Mouse (Mus musculus): ENCODE results near the gene Ap1m2. TPM values are rescaled to one million over a fixed set of nuclear protein-coding genes. Genes with fewer than 3 reads are reported as not detected.
"Not testable (repeated sequence)": the region's sequence is repeated elsewhere in the genome, so short reads cannot be mapped to it uniquely, and the experiment has no call there.

Ap1m2 gene
- polyA plus RNA-seq, 1 experiment, result not detected

DNA sequence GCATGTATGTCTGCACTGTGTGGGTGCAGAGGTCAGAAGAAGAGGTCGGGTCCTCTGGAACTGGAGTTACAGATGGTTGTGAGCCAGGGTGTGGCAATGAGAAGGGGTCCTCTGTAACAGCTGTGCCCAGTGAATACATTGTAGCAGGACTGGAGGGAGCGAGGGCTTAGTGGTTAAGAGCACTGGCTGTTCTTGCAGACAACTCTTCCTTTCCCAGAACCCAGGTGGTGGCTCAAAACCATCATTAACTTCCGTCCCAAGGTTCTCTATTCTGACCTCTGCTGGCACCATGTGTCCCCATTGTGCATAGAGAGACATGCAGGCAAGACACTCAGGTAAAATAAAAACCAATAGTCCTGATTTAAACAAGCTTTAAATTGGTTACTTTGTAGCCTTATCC lies 15.4 kb upstream of the Ap1m2 start:
- TF ChIP-seq CTCF (IDR thresholded peaks at IDR 0.05; ENCODE audit: control insufficient read depth, insufficient read depth, insufficient read length), result no peak
- TF ChIP-seq FOSL1 (IDR thresholded peaks at IDR 0.05; ENCODE audit: insufficient read depth, low read length, poor library complexity, severe bottlenecking), result no peak
- no peak for TF ChIP-seq CEBPB (IDR thresholded peaks at IDR 0.05; ENCODE audit: low read depth)
- TF ChIP-seq MAX (IDR thresholded peaks at IDR 0.05), result no peak
- TF ChIP-seq USF1 (IDR thresholded peaks at IDR 0.05; ENCODE audit: low read depth), result no peak
- no peak for TF ChIP-seq MYOG (IDR thresholded peaks at IDR 0.05; ENCODE audit: control insufficient read depth, extremely low read depth, insufficient read length)
- H3ac ChIP-seq (ENCODE audit: control insufficient read depth, insufficient read length, low read depth), result no peak overlapping the region
- no peaks in the 10 kb centered on the region for H3K36me3 ChIP-seq (ENCODE audit: control insufficient read depth, insufficient read depth)
- no peaks in the 10 kb centered on the region for H3K27me3 ChIP-seq (ENCODE audit: control insufficient read depth, insufficient read depth, insufficient read length)
- H3K4me3 ChIP-seq (ENCODE audit: insufficient read depth, poor library complexity, severe bottlenecking), result no peak overlapping the region
- peaks cover 92% of the 10 kb centered on the region for H3K79me2 ChIP-seq (ENCODE audit: control insufficient read depth, insufficient read depth)
- H3K79me3 ChIP-seq (ENCODE audit: low read depth), result peaks cover 55% of the 10 kb centered on the region

DNA sequence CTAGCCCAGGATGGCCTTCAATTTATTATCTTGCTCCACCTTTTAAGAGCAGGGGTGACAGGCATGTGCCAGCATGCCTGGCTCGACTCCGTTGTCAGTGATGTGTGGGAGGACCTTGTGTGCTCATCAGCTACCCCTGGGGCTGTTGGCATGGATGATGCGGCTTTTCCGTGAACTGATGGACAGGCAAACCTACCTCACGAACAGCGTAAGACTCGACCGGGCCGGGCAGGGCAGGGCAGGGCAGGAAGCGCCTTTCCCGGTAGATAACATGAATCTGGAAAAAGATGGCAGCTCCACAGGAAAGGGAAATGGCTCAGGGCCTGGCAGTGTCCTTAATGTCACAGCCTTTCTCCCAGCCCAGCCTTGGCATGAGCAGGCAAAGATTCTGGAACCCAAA lies 12.1 kb upstream of the Ap1m2 start:
- Histone ChIP-seq H3K36me3 (ENCODE audit: control insufficient read depth, insufficient read depth) (no peaks in the 10 kb centered on the region), H3K4me3 (ENCODE audit: insufficient read depth, poor library complexity, severe bottlenecking) (no peak overlapping the region), H3K79me2 (ENCODE audit: control insufficient read depth, insufficient read depth) (peaks cover 85% of the 10 kb centered on the region), H3K27me3 (ENCODE audit: control insufficient read depth, insufficient read depth, insufficient read length) (no peaks in the 10 kb centered on the region), H3K79me3 (ENCODE audit: low read depth) (peaks cover 58% of the 10 kb centered on the region), H3ac (ENCODE audit: control insufficient read depth, insufficient read length, low read depth) (no peak overlapping the region)
- no peak for TF ChIP-seq FOSL1 (IDR thresholded peaks at IDR 0.05; ENCODE audit: insufficient read depth, low read length, poor library complexity, severe bottlenecking)
- TF ChIP-seq USF1 (IDR thresholded peaks at IDR 0.05; ENCODE audit: low read depth), result no peak
- TF ChIP-seq CEBPB (IDR thresholded peaks at IDR 0.05; ENCODE audit: low read depth), result no peak
- no peak for TF ChIP-seq CTCF (IDR thresholded peaks at IDR 0.05; ENCODE audit: control insufficient read depth, insufficient read depth, insufficient read length)
- no peak for TF ChIP-seq MYOD1 (IDR thresholded peaks at IDR 0.05; ENCODE audit: control insufficient read depth, insufficient read length, low read depth)

DNA sequence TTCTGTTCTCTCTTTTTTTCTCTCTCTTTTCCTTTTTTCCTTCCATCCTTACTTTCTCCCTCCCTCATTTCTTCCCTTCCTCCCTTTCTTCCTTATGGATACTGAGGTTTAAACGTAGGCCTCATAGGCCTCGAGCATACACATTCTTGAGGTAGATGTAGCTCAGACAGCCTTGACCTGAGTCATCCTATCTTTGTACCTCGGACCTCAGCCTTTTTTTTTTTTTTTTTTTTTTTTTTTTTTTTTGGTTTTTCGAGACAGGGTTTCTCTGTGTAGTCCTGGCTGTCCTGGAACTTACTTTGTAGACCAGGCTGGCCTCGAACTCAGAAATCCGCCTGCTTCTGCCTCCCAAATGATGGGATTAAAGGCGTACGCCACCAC lies 10.8 kb upstream of the Ap1m2 start:
- H3K79me3 ChIP-seq (ENCODE audit: low read depth), result peaks cover 52% of the 10 kb centered on the region
- not testable (repeated sequence) for H3K4me3 ChIP-seq (ENCODE audit: insufficient read depth, poor library complexity, severe bottlenecking); H3ac ChIP-seq (ENCODE audit: control insufficient read depth, insufficient read length, low read depth); H3K27me3 ChIP-seq (ENCODE audit: control insufficient read depth, insufficient read depth, insufficient read length); H3K36me3 ChIP-seq (ENCODE audit: control insufficient read depth, insufficient read depth)
- peaks cover 72% of the 10 kb centered on the region for H3K79me2 ChIP-seq (ENCODE audit: control insufficient read depth, insufficient read depth)

DNA sequence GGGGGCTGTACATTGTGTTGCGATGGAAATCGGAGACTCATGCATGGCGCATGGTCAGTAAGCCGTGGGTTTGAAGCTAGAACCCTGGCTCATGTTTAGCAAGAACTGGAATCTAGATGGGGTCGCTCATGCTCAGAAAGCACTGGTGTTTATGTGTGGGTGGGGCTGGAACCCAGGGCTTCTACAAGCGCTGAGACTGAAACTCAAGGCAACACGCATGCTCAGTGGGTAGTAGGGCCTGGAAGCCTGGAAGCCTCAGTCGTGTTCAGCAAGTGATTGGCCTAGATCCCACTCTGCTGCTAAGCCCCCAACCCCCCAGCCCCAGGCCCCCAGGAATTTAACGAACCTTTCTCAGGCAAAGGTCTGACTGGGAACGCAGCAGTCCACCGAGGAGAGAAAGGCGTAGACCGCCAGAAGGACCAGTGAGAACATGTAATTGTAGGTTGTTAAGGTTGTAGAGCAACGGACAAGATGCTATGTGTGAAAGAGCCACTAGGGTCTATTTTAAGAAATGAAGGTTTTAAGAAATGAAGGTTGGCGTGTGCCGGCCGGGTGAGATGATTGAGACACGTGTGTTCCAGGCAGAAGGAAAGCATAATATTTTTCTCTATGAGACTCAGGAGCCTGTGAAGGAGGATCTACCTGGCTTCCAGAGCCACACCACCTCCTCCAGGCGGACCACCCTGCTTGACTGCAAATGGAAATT lies 10.2 kb upstream of the Ap1m2 start:
- H3ac ChIP-seq (ENCODE audit: control insufficient read depth, insufficient read length, low read depth), result no peak overlapping the region
- H3K79me3 ChIP-seq (ENCODE audit: low read depth), result peaks cover 48% of the 10 kb centered on the region
- no peak overlapping the region for H3K4me3 ChIP-seq (ENCODE audit: insufficient read depth, poor library complexity, severe bottlenecking)
- H3K27me3 ChIP-seq (ENCODE audit: control insufficient read depth, insufficient read depth, insufficient read length), result no peaks in the 10 kb centered on the region
- no peaks in the 10 kb centered on the region for H3K36me3 ChIP-seq (ENCODE audit: control insufficient read depth, insufficient read depth)
- no peak for TF ChIP-seq CEBPB (IDR thresholded peaks at IDR 0.05; ENCODE audit: low read depth)
- TF ChIP-seq MYOG (IDR thresholded peaks at IDR 0.05; ENCODE audit: control insufficient read depth, extremely low read depth, insufficient read length), result no peak
- TF ChIP-seq MYOD1 (IDR thresholded peaks at IDR 0.05; ENCODE audit: control insufficient read depth, insufficient read length, low read depth), result no peak
- TF ChIP-seq MAX (IDR thresholded peaks at IDR 0.05), result no peak
- no peak for TF ChIP-seq FOSL1 (IDR thresholded peaks at IDR 0.05; ENCODE audit: insufficient read depth, low read length, poor library complexity, severe bottlenecking)
- TF ChIP-seq USF1 (IDR thresholded peaks at IDR 0.05; ENCODE audit: low read depth), result no peak
- H3K79me2 ChIP-seq (ENCODE audit: control insufficient read depth, insufficient read depth), result peaks cover 66% of the 10 kb centered on the region

DNA sequence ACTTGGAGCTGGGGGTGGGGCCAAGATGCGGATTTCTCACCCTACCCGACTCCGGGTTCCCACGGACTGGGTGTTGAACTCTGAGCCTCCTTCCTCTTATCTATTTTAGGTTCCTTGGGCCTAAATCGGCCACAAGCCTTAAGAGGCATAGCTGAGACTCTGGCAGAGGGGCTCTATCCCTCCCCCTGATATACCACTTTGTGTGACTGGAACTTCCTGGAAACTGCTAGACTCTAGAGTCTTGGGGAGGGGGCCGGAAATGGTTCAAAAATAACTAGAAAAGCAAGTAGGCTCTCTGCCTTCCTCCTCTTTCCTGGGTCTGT lies 9.3 kb upstream of the Ap1m2 start:
- Histone ChIP-seq H3K4me3 (ENCODE audit: insufficient read depth, poor library complexity, severe bottlenecking) (peak overlapping the region; percentile 55), H3K79me2 (ENCODE audit: control insufficient read depth, insufficient read depth) (peaks cover 57% of the 10 kb centered on the region), H3K27me3 (ENCODE audit: control insufficient read depth, insufficient read depth, insufficient read length) (no peaks in the 10 kb centered on the region), H3ac (ENCODE audit: control insufficient read depth, insufficient read length, low read depth) (peak overlapping the region; percentile 70), H3K79me3 (ENCODE audit: low read depth) (peaks cover 47% of the 10 kb centered on the region), H3K36me3 (ENCODE audit: control insufficient read depth, insufficient read depth) (no peaks in the 10 kb centered on the region)
- TF ChIP-seq MYOD1 (IDR thresholded peaks at IDR 0.05; ENCODE audit: control insufficient read depth, insufficient read length, low read depth) (no peak), MYOG (IDR thresholded peaks at IDR 0.05; ENCODE audit: control insufficient read depth, extremely low read depth, insufficient read length) (no peak), CEBPB (IDR thresholded peaks at IDR 0.05; ENCODE audit: low read depth) (no peak), FOSL1 (IDR thresholded peaks at IDR 0.05; ENCODE audit: insufficient read depth, low read length, poor library complexity, severe bottlenecking) (no peak), USF1 (IDR thresholded peaks at IDR 0.05; ENCODE audit: low read depth) (no peak), CTCF (IDR thresholded peaks at IDR 0.05; ENCODE audit: control insufficient read depth, insufficient read depth, insufficient read length) (no peak)

DNA sequence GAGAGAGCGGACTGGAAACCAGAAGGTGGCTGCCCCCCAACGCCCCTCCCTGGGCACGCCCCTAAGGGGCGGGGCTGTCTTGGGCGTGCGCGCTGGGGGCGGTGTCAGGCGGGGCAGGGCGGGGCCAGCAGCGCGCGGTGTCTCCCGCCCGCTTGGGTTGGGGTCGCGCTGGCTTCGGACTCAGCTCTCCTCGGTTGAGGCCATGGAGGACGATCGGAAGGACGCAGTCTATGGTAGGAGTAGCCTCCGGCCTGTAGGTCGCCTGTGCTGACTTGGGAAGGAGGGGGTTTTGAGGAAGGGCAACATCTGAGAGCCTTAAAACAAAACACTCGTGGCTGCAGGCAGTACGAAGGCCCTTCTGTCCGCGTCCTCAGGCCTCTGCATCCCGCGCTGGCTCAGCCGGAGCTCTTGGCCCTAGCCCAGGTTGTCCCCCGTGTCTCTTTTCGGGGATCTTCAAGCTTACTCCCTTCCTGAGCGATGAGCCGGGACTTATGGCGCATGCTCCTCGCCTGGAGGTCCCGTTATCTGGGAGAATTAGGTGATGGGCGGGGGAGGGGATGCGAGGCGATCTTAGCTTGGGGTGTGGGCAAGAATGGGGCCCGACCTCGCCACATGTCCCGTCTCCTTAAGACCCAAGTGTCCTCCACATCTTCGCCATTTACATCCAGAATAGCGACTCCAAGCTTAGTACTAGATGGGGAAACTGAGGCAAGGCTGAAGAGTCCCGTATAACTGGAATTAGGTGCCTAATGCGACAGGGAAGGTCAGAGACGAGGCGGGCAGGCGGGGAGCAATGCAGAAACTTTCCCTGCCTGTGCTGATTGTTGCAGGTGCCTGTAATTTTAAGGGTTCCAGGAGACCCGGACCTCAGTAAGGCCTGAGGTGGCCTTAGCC lies 8.7 kb upstream of the Ap1m2 start, which contains the start of gene Slc44a2:
Gene Slc44a2, plus strand, starts transcription at position 80 of the 894 bp plus-strand sequence.
- peaks cover 51% of the 10 kb centered on the region for H3K79me2 ChIP-seq (ENCODE audit: control insufficient read depth, insufficient read depth)
- H3ac ChIP-seq (ENCODE audit: control insufficient read depth, insufficient read length, low read depth), result peak within 1 kb of the TSS; percentile 70
- H3K79me3 ChIP-seq (ENCODE audit: low read depth), result peaks cover 43% of the 10 kb centered on the region
- TF ChIP-seq CEBPB (IDR thresholded peaks at IDR 0.05; ENCODE audit: low read depth) (no peak), MYOD1 (IDR thresholded peaks at IDR 0.05; ENCODE audit: control insufficient read depth, insufficient read length, low read depth) (no peak), USF1 (IDR thresholded peaks at IDR 0.05; ENCODE audit: low read depth) (no peak), MAX (IDR thresholded peaks at IDR 0.05) (no peak), CTCF (IDR thresholded peaks at IDR 0.05; ENCODE audit: control insufficient read depth, insufficient read depth, insufficient read length) (no peak), FOSL1 (IDR thresholded peaks at IDR 0.05; ENCODE audit: insufficient read depth, low read length, poor library complexity, severe bottlenecking) (no peak), MYOG (IDR thresholded peaks at IDR 0.05; ENCODE audit: control insufficient read depth, extremely low read depth, insufficient read length) (no peak)
- H3K4me3 ChIP-seq (ENCODE audit: insufficient read depth, poor library complexity, severe bottlenecking), result peak within 1 kb of the TSS; percentile 55
- no peaks in the 10 kb centered on the region for H3K36me3 ChIP-seq (ENCODE audit: control insufficient read depth, insufficient read depth)
- no peaks in the 10 kb centered on the region for H3K27me3 ChIP-seq (ENCODE audit: control insufficient read depth, insufficient read depth, insufficient read length)
